Mouse (Mus musculus) right cerebral cortex, adult 2 months (tissue): ENCODE data around the gene Hoxc13.

Experiments used
- DNase-seq, 2 experiments: peaks; one replicate each; pipeline ENCODE4 v3.0.0; 2021 to 2022; ENCODE audit warnings: low spot score in 2 of 2

Gene Hoxc13

DNA sequence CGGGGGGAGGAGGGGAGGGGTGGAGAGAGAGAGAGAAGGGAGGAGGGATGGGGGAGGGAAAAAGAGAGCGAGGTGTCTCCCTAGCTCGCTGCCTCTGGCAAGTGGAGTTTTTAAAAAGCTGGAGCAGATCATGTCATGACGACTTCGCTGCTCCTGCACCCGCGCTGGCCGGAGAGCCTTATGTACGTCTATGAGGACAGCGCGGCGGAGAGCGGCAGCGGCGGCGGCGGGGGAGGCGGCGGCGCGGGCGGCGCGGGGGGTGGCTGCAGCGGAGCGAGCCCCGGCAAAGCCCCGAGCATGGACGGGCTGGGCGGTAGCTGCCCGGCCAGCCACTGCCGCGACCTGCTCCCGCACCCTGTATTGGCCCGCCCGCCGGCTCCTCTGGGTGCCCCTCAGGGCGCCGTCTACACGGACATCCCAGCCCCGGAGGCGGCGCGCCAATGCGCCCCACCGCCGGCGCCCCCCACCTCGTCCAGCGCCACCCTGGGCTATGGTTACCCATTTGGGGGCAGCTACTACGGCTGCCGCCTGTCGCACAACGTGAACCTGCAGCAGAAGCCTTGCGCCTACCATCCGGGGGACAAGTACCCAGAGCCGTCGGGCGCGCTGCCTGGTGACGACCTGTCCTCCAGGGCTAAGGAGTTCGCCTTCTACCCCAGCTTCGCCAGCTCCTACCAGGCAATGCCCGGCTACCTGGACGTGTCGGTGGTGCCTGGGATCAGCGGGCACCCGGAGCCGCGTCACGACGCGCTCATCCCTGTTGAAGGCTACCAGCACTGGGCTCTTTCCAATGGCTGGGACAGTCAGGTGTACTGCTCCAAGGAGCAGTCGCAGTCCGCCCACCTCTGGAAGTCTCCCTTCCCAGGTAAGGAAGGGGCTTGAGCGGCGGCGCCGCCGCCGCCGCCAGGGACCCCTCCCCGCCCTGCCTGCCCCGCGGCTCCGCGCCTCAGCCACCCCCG is at the start of gene Hoxc13:
Gene Hoxc13 (plus strand): TSS at position 51 of the 959 bp plus-strand sequence.
- no peak for DNase-seq

DNA sequence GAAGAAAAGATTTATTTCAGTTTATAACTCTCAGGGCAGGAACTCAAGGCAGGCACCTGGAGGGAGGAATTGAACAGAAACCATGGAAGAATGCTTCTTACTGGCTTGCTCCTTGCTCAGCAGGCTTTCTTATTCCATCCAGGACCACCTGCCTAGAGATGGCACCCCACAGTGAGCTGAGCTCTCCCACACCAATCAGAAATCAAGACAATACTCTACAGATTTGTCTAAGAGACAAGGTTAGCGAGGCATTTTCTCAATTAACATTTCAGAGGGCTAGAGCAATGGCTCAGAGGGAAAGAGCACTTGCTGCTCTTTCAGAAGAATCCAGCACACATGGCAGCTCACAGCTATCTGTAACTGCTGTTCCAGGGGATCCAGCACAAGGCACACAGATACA is 35.1 kb upstream of the Hoxc13 start:
- no peak for DNase-seq

DNA sequence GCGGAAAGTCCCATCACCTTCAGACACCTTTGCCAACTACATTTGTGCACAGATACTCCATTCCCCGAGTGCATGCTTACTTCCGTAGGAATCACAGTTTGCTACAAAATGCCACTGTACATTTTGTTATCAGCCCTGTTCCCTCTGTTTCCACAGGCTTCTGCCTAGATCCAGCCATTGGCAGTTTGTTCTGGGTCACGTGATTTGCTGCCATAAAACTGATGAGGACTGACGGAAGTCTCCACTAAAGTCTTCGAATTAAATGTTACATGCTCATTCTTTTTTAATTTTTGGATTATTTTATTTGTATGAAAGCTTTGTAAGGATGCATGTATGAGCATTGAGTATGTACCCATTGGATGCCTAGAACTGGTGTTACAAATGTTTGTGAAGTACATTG is 25.8 kb upstream of the Hoxc13 start:
- DNase-seq, result no peak

DNA sequence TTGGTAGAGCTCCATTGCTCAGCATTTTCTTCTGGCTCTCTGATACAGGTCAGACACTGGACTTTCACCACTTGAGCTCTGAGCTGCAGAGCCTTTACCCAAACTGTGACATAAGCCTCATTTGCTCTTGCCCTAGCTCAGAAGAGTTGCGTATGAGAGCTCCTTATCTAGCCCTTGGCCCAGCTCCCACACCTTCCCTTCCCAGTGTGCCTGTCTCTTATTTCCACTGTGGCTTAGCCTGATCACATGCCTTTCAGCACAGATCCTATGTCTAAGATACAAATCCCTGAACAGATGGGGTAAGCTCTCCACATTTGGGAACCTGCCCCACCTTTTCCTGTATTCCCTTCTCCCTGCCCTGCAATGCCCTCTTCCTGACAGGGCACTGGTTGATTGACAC is 16.0 kb upstream of the Hoxc13 start:
- DNase-seq, result no peak

DNA sequence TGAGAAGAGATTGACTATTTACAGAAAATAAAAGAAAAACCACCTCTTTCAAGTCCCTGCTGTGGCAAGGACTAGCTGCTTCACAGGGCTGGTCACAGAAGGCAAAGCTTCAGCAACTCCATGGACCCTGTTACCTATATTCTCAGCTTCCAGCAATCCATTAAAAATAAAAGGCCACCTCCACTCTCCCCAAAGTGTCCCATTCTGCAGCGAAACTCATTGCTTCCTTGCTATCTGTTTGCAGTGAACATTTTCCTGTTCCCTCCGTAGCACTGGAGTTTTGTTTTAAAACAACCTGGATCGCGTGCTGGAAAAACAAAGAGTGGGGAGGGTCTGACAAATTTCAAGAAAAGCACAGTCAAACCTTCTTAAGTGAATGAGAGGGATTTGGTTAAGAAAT is 11.4 kb upstream of the Hoxc13 start:
- no peak for DNase-seq

DNA sequence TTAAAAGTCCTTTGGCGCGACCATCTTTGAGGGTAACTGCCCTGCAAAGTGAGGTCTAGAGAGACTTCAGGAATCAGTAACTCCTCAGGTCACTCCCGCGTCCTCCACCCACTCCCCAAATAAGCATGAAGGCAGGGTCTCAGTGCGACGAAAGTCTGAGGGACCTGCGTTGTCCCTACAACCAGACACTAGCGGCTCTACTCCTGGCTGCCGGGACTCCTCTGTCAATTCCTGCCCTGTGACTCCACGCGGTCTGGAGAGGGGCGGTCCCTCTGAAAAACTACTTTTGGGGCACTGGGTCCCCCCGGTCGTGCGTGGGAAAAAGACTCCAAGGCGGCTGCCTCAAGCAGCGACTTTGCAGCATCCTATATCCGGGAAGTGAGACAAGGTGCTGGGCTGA is 10.9 kb upstream of the Hoxc13 start:
- DNase-seq, result no peak

DNA sequence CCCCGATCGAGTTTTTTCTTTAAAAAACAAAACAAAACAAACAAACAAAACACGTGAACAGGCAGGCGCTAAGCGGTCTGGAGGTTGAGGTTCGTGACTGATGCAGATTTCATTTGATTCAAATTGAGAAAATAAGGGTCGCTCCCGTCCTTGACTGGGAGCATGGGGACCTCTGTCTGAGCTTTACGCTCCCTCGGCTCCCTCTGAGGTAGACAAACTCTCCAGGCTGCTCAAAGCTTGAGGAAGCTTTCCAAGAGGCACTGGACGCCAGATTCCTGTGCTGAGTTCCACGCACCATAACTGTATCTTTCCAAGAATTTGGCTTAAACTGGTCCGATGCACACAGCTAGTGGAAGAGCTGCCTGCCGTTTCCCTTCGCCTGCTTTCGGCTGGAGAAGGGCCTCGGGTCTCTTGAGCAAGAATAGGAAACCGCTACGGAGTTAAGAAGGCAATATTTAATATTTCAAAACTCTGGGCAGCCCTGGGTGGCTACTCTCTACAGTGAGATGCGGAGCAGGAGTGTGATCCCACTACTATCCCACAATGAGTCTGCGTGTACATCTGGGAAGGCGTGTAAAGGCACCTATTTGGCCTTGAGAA is 10.3 kb upstream of the Hoxc13 start:
- no peak for DNase-seq

DNA sequence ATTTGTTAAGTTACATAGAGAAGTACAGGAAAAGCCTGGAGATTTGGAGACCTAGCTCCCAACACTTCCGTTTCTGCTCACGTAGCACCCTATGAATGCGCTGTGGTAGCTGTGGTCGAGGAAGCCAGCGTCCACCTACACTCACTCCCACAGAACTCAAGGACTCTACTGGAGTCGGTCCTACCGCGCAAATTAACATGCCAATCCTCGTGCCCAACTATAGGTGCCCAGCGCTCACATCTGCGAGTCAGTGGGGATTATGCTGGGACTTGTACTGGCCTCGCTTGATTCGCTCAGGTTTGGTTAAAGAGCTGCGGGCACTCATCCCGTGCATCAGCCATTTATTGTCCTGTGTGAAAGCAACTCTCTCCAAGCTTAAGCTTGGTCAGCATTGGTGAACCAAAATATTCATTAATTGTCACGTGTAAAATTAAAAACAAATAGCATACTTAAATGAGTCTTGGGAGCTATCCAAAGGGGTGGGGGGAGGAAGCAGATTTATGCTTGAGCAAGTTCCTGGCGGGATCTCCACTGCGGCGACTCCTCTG is 7.8 kb upstream of the Hoxc13 start:
- no peak for DNase-seq

DNA sequence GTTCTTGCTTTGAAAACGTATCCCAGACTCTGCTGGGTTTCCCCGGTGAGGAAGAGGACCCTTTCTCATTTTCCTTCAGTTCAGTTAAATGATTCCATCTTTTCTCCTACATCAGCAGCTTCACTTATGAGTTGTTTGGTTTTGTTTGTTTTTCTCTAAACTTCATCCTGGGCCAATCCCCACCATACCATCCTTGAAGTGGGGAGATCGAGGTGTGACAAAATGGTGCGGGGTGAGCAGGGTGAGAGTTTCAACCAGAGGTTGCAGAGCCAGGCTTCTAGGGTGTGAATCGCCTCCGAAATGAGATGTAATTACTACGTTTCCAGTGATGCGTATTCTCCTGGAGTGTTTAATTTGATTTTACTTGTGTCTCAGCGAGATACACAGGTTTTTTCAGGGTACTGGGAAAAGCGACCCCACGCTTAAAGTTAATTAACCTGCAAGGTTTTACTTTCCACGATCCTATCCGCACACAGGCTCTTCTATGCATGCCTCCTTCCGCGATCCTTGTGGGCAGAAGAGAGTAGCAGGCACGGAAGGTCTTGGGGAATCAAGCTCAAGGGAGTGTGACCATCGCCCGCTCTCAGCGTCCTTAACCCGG is 2.8 kb upstream of the Hoxc13 start:
- DNase-seq, result no peak

DNA sequence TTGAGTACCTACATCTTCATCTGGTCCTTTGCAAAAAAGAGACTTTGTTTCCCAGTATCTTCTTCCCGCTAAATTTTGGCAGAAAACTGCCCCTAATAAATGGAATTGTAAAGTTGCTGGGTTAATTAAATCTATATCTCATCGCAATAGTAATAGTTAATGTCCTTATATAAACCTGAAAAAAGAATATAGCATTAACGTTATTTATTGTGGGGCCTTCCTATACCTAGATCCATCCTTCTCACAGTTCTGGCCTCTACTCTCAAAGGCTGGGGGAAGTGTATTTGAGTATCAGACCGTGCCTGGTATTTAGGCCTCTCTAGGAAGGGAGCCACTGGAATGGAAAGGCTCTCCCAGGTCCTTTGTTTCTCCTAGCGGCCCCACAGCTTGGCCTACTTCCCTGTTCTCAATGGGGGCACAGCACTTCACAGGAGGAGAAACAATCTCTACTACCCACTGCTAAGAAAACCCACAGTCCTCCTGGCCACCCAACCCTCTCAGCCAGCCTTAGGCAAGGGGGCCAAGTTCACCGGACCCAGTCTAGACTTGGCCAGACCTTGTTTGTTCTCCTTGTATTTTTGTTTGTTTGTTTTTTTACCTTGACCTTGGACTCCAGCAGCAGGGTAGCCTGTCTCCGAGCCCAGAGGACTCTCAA is 2.2 kb upstream of the Hoxc13 start:
- DNase-seq, result no peak

DNA sequence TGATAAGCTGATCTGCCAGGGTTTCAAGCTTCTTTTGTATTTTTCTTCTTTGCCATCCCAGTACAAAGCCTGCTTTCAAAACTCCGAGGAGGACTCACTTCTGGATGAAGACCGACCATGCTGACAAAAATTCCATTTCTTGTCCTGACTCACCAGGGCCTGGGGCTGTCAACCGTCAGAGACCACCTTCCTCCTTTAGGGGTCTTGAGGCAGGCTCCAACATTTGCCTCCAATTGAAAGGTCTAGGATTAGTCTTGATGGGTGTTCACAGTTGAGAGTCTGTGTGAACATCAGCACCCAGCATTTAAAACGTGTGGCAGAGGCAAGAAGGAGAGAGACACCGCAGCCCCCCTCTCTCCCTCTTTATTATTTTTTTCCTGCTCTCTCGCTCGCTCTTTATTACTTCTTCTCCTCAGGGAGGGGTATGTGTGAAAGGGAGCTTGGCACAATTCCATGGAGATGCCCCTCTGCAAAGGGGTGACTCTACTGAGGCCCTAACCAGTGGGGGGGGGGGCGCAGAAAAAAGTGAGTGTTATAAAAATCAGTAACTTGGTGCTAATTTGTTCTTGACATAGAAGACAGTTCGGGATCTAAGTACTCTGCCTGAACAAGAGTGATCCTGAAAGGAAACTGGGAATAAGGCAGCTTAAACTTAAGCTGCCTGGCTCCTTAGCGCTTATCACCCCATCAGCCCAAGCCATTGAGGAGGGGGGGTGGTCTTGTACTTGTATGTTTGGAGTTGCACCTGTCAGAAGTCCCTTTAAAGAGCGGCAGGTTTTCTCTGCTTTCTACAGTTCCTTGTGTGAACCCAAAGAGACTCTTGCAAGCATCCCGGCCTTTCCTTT is 1.3 kb upstream of the Hoxc13 start:
- no peak for DNase-seq

DNA sequence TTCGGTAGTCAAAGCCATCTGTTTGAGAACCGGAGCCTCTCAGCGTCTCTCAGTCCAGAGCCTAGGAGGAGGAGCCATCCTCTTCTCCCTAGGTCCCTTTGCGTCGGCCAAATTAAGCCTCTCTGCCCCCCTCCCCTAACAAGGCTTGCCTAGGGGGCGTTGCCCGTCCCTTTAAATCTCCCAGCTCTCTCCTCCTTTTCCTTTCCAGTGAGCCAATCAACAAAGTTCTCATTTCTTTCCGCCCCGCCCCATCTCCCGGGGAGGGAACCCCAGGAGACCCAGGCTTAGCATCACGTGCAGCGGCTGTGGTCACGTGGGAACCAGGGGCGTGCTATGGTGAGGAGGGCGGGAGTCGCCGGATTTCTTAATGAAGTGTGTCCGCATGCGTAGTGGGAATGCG is 284 bp upstream of the Hoxc13 start:
- DNase-seq, result no peak

DNA sequence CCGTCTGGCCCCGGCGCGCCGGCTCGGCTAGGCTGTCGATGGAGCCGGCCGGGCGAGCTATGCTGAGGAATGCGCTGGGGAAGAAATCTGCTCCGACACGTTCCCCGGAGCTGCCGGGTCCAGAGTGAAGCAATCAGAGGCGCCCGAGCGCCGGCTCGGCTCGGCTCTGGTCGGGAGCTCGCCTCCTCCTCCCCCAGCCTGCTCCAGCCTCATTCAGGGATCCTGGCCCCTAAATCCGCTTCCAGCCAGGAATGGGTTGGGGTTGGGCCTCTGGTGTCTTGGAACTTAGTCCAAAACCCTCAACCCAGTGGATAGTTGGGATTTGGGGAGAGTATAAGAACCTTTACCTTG is 1.1 kb downstream of the Hoxc13 start:
- no peak for DNase-seq

DNA sequence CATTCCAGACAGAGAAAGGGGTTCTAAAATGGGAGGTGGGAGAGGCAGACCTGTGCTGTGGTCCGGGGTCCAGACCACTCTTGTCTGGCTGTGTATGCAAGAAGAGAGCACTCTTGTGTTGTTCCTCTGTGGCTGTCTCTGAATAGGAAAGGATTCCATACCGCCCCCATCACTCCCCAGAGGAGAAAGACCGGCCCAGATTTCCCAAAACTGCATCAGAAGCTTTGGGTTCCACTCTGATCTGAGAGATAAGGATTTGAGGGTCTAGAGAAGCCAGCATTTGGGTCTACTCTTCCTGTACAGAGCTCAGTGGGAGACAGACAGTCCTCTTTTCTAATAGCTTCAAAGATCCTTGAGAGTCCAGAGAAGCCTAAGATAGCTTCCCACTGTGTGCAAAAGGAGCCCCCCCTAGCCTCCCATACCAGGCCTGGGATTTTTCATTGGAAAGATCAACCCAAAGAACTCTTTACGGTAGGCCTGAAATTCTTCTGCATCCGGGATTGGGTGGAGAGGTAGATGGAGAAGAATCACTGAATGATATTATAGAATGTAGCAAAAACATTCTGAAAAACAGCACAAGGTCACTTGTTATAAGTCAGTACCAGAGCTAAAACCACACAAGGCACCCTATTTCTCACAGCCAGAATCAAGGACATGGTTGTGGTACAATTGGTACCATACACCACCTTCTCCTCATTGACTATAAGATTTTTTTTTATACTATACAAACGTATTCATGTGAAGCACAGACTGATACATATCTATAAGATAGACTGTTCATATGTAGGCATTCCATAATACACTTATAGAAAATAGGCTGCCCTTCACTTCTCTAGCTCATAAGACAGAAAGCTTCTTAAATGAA is 2.0 kb downstream of the Hoxc13 start:
- DNase-seq, result no peak

DNA sequence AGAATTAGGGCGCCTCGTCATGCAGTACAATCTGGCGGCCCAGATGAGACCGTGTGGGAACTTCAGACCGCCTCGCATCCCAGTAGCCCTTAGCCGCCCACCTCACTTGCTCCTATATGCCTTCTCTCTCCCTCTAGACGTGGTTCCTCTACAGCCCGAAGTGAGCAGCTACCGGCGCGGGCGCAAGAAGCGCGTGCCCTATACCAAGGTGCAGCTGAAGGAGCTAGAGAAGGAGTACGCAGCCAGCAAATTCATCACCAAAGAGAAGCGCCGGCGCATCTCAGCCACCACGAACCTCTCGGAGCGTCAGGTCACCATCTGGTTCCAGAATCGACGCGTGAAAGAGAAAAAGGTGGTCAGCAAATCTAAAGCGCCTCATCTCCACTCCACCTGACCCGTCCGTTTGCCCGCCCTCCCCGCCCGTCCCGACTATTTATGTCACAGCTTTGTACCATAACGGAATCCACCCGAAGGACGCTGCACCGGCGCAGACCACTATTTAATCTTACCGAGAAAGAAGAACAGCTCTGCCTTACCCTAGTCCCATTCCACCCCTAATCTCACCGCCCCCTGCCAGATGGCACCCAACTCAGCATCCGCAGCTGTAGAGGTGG is 6.2 kb downstream of the Hoxc13 start:
- DNase-seq, result no peak

DNA sequence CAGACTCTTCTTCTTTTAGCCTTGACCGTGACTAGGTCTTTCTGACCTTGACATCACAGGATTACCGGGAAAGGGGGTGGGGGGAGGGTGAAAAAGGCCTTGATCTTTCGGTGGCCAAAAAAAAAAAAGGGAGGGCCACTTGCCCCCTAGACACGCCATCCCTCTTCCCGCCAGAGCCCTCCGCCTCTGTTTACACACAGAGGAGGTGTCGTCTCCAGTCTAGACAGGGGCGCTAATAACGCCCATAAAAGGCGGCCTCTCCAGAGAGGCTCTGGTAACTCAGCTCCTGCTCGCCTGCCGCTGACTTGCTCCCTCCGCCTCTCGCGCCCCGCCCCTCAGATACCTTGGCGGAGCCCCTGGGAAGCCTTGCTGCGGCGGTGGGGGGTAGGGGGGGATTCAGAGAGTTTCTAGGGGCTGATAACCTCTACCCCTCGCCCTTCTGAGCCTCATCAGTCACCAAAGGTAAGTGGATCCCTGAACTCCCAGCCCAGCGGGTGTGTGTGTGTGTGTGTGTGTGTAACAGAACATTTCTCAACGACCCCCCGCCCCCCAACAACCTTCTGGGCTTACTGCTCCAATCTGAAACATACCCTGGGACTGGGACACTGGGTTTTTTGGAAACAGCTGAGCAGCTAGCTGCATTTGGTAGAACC is 10.9 kb downstream of the Hoxc13 start:
- no peak for DNase-seq

DNA sequence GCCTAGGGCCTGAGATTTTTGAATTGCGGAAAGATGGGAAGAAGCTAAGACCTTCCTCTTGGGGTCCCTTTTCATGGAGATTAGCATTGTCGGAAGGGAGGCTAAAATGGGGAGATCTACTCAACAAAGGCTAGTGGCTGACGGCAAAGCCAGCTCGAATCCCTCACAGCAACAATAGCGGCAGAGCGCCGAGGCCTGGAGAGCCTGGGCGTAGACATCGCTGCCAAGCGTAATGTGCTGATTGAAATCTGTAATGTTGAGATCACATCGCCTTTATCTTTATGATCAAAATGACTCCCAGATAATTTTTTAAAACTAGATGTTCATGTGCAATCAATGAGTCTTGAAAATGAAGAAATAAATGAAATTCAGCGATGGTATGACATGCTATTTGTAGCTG is 13.5 kb downstream of the Hoxc13 start:
- no peak for DNase-seq

DNA sequence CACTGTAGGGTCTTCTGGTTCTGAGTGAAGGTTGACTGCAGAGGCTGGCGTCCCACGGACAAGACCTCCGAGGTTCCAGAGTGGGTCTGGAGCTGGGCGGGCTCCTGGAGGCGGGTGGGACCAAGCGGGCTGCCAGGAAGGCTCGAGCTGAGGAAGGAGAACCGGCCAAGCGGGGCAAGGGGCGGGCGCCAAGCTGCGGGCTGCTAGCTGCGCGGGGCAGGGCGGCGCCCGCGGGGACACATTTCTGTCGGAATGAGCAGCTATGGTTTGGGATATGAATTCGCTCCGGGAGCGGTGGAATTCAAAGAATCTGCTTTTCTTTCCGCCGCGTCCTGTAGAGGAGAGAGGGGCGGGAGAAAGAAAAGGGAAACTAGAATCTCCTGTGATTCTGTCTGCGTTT is 14.0 kb downstream of the Hoxc13 start:
- no peak for DNase-seq

DNA sequence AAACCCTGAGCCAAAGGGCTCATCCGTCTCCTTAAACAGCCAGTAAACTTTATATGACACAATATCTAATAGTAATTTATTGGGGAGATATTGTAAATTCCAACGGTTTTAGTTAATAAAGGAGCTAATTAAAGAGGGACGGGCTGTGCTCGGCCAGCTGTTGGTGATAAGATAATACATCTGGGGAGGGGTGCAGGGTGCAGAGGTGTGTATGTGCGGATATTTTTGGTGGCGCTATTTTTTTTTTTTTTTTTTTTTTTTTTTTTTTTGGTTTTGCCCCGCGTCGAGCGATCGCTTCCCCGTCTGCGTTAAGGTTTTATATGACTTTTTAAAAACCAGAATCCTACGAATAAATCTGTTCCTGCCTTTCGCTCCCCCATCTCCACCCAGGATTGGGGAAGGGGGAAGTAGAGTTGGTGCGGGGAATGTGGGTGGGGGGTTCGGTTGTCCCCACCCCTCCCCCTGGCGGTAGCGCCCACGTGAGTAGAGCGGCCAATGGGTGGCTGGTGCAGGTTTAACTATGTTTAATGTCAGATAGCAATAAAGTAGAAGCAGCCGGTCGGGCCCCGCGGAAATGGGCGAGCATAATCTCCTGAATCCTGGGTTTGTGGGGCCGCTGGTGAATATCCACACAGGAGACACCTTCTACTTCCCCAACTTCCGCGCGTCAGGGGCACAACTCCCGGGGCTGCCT is 15.5 kb downstream of the Hoxc13 start, which contains the start of gene Hoxc12:
Gene Hoxc12 (plus strand): TSS at position 479 of the 694 bp plus-strand sequence.
- DNase-seq, result no peak
